Mouse (Mus musculus) bone marrow, adult 2 months (tissue): ENCODE results near the gene Atp8a1.

Source experiments
- CTCF ChIP-seq: fragments of 200-500 bp; IDR thresholded peaks from 2 replicates; pipeline ENCODE4 v1.5.1; 2011; ENCODE audit warnings: low read length, control low read depth; ENCODE audit not compliant: control insufficient read depth, insufficient read depth
- POLR2A ChIP-seq: fragments of 200-500 bp; IDR thresholded peaks from 2 replicates; pipeline ENCODE4 v1.6.1; 2011; ENCODE audit warnings: low read depth, mild to moderate bottlenecking, control low read depth, low read length, borderline replicate concordance; ENCODE audit not compliant: control insufficient read depth

DNA sequence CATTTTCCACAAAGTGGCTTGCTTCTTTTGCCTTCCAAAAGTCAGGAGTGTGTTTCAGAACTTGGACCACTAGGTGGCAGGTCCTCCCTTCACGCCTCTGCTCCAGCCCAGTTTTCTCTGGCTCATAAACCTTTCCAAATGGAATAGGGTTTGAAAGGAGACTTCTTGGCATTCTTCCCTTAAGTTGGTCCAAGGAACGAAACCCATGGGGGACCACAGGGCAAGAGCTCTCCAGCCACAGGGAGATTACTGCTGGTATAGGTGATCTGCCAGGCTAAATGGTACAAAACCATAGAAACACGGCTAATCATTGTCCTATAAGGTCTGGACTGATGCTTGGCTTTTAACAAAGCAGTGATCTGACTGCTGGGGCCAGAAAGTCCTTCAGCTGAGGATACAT lies 95.2 kb downstream of the Atp8a1 start:
- TF ChIP-seq CTCF (peak; percentile 42; the same call in 1 of the 2 replicates), POLR2A (no peak)
